Mouse (Mus musculus): ENCODE data around the gene Mapk11. TPM values are rescaled to one million over a fixed set of nuclear protein-coding genes. Genes with fewer than 3 reads are reported as not detected.
A peak's percentile ranks its signal among the peaks of the same experiment; 100 is the strongest.

The Mapk11 gene
- polyA plus RNA-seq, 1 experiment, result 29.0 TPM

GRCm38 (mm10) chr15:89128382-89129350 lies 20.8 kb downstream of the Mapk11 start, which contains the start of gene Hdac10:
Hdac10 (minus strand) TSS chr15:89128700.
- no peaks in the 10 kb centered on the region for H3K27me3 ChIP-seq (ENCODE audit: control insufficient read depth, insufficient read depth, low read length)
- H3K4me1 ChIP-seq (ENCODE audit: control insufficient read depth, insufficient read depth, insufficient read length), result peaks cover 37% of the 10 kb centered on the region
- TF ChIP-seq CTCF (IDR thresholded peaks at IDR 0.05; ENCODE audit: extremely low read depth, insufficient read depth, insufficient read length, insufficient replicate concordance) (peak; percentile 69; the same call in 1 of the 2 replicates), POLR2A (IDR thresholded peaks at IDR 0.05; ENCODE audit: low read depth, low read length) (peak; percentile 66)
- WGBS, result 4% methylated on average over 36 of the region's 36 CpGs
- H3K36me3 ChIP-seq (ENCODE audit: control insufficient read depth, insufficient read depth, low read length), result peaks cover 7% of the 10 kb centered on the region
- H3K4me3 ChIP-seq (ENCODE audit: extremely low read depth, insufficient read depth, insufficient read length), result peak within 1 kb of the TSS; percentile 69
- peak within 1 kb of the TSS; percentile 93 for H3K27ac ChIP-seq (ENCODE audit: insufficient read depth, low read length)
- peak; percentile 80 to 89 for DNase-seq (ENCODE audit: low read depth in 1 of 2, low spot score in 2 of 2)

DNA sequence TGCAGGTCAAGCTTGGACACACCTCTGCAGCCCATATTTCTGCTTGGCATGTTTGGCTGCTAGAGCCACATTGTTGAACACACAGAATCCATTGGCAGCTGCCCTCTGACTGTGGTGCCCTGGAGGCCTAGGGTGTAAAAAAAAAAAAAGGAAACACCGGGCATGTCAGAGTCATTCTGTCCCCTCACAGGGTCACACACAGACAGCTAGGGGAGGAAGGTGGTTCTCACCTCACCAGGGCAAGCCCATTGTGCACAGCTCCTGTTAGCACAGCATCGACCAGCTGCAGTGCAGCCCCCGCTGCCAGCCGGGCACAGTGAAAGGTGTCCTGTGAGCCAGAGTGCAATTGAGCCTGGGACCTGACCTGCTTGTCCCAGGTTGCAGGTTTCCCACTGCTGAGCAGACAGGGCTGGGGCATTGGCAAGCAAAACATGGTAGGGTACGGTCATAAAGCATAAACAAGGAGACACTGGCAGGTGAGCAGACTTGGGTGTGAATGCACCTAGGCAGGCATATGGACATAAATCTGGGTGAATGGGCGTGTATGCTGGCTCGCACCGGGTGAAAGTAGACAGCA lies 22.0 kb downstream of the Mapk11 start:
- peaks cover 7% of the 10 kb centered on the region for H3K36me3 ChIP-seq (ENCODE audit: control insufficient read depth, insufficient read depth, low read length)

GRCm38 (mm10) chr15:89126622-89127021 lies 22.8 kb downstream of the Mapk11 start:
- Histone ChIP-seq H3K4me3 (ENCODE audit: extremely low read depth, insufficient read depth, insufficient read length) (no peak overlapping the region), H3K27ac (ENCODE audit: insufficient read depth, low read length) (no peak overlapping the region), H3K4me1 (ENCODE audit: control insufficient read depth, insufficient read depth, insufficient read length) (peaks cover 37% of the 10 kb centered on the region), H3K27me3 (ENCODE audit: control insufficient read depth, insufficient read depth, low read length) (no peaks in the 10 kb centered on the region), H3K36me3 (ENCODE audit: control insufficient read depth, insufficient read depth, low read length) (peaks cover 7% of the 10 kb centered on the region)
- TF ChIP-seq CTCF (IDR thresholded peaks at IDR 0.05; ENCODE audit: extremely low read depth, insufficient read depth, insufficient read length, insufficient replicate concordance) (no peak), POLR2A (IDR thresholded peaks at IDR 0.05; ENCODE audit: low read depth, low read length) (no peak)
- DNase-seq (ENCODE audit: low read depth in 1 of 2, low spot score in 2 of 2), result no peak
- WGBS, result 93% methylated on average over 8 of the region's 8 CpGs

More for the DNA sequence above, 22.0 kb downstream of the Mapk11 start:
- peak overlapping the region; percentile 69; the same call in 1 of the 2 replicates for H3K4me3 ChIP-seq (ENCODE audit: extremely low read depth, insufficient read depth, insufficient read length)
- TF ChIP-seq CTCF (IDR thresholded peaks at IDR 0.05; ENCODE audit: extremely low read depth, insufficient read depth, insufficient read length, insufficient replicate concordance), result no peak
- TF ChIP-seq POLR2A (IDR thresholded peaks at IDR 0.05; ENCODE audit: low read depth, low read length), result no peak
- H3K27me3 ChIP-seq (ENCODE audit: control insufficient read depth, insufficient read depth, low read length), result no peaks in the 10 kb centered on the region
- no peak for DNase-seq (ENCODE audit: low read depth in 1 of 2, low spot score in 2 of 2)
- H3K27ac ChIP-seq (ENCODE audit: insufficient read depth, low read length), result no peak overlapping the region
- 64% methylated on average over 8 of the region's 8 CpGs for WGBS
- H3K4me1 ChIP-seq (ENCODE audit: control insufficient read depth, insufficient read depth, insufficient read length), result peaks cover 37% of the 10 kb centered on the region

DNA sequence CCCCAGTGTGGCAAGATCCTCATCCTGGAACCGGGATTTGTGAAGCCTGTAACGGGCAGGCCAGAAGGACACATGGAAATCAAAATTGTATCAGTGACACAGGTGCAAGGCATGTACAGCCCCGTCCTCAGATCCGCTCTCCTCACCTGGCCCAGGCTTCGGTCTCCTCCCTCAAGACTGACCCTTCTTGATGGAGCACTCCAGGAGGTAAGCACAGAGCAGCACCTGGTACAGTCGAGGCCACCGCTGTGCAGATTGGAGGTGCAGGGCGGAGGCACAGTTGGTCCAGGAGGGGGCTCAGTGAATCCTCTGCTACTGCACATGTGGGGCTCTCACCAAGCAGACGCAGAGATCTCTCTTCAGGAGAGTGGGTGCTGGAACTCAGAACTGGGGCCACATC lies 24.1 kb downstream of the Mapk11 start:
- no peaks in the 10 kb centered on the region for H3K27me3 ChIP-seq (ENCODE audit: control insufficient read depth, insufficient read depth, low read length)
- TF ChIP-seq POLR2A (IDR thresholded peaks at IDR 0.05; ENCODE audit: low read depth, low read length), result no peak
- TF ChIP-seq CTCF (IDR thresholded peaks at IDR 0.05; ENCODE audit: extremely low read depth, insufficient read depth, insufficient read length, insufficient replicate concordance), result no peak
- H3K36me3 ChIP-seq (ENCODE audit: control insufficient read depth, insufficient read depth, low read length), result peaks cover 7% of the 10 kb centered on the region
- no peak overlapping the region for H3K4me3 ChIP-seq (ENCODE audit: extremely low read depth, insufficient read depth, insufficient read length)
- H3K4me1 ChIP-seq (ENCODE audit: control insufficient read depth, insufficient read depth, insufficient read length), result peaks cover 28% of the 10 kb centered on the region
- 94% methylated on average over 9 of the region's 9 CpGs for WGBS
- H3K27ac ChIP-seq (ENCODE audit: insufficient read depth, low read length), result no peak overlapping the region
- no peak for DNase-seq (ENCODE audit: low read depth in 1 of 2, low spot score in 2 of 2)

DNA sequence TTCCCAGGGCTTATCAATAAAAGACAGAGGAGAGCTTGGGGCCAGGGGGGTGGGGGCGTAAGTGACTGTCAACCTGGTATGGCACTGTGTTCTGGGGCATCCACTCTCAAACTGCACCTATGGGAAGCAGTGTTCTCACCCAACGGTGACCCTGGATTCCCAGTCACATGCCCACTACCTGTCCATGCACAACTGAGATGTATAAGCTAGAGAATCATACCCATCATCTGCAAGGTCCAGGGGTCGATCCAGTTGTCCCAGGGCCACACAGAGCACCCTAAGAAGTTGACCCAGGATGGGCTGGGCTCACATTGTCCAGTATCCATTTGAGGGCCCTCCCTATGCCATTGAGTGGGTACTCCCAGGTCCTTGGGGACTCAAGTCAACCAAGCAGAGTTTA lies 25.1 kb downstream of the Mapk11 start:
- Histone ChIP-seq H3K27ac (ENCODE audit: insufficient read depth, low read length) (no peak overlapping the region), H3K27me3 (ENCODE audit: control insufficient read depth, insufficient read depth, low read length) (no peaks in the 10 kb centered on the region), H3K4me1 (ENCODE audit: control insufficient read depth, insufficient read depth, insufficient read length) (peaks cover 21% of the 10 kb centered on the region), H3K4me3 (ENCODE audit: extremely low read depth, insufficient read depth, insufficient read length) (no peak overlapping the region), H3K36me3 (ENCODE audit: control insufficient read depth, insufficient read depth, low read length) (peaks cover 9% of the 10 kb centered on the region)
- 96% methylated on average over 3 of the region's 3 CpGs for WGBS
- no peak for TF ChIP-seq POLR2A (IDR thresholded peaks at IDR 0.05; ENCODE audit: low read depth, low read length)
- TF ChIP-seq CTCF (IDR thresholded peaks at IDR 0.05; ENCODE audit: extremely low read depth, insufficient read depth, insufficient read length, insufficient replicate concordance), result no peak
- DNase-seq (ENCODE audit: low read depth in 1 of 2, low spot score in 2 of 2), result no peak

DNA sequence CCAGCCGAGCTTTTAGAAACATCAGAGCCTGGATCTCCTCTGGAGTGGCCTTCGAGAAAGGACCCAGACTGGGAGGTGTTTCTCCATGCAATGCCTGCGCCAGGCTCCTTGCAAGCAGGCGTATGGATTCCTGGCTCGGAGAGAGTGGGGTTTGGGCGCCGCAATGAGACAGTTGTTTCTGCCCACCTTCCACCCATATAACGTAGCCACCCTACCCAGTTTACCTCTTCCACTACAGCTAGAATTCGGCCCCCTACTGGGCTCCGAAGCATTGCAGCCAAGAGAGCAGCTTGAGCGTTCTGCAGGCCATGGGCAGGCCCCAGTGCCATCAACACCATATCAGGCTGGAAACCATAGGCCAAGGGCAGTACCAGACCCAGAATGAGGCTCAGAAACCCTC lies 25.8 kb downstream of the Mapk11 start:
- Histone ChIP-seq H3K27ac (ENCODE audit: insufficient read depth, low read length) (peak overlapping the region; percentile 44; the same call in 1 of the 2 replicates), H3K4me1 (ENCODE audit: control insufficient read depth, insufficient read depth, insufficient read length) (peaks cover 16% of the 10 kb centered on the region), H3K36me3 (ENCODE audit: control insufficient read depth, insufficient read depth, low read length) (peaks cover 9% of the 10 kb centered on the region), H3K4me3 (ENCODE audit: extremely low read depth, insufficient read depth, insufficient read length) (no peak overlapping the region), H3K27me3 (ENCODE audit: control insufficient read depth, insufficient read depth, low read length) (no peaks in the 10 kb centered on the region)
- WGBS, result 75% methylated on average over 11 of the region's 11 CpGs
- DNase-seq (ENCODE audit: low read depth in 1 of 2, low spot score in 2 of 2), result no peak
- TF ChIP-seq POLR2A (IDR thresholded peaks at IDR 0.05; ENCODE audit: low read depth, low read length), result no peak
- no peak for TF ChIP-seq CTCF (IDR thresholded peaks at IDR 0.05; ENCODE audit: extremely low read depth, insufficient read depth, insufficient read length, insufficient replicate concordance)

Data from spleen, adult 2 months (tissue).